Mouse (Mus musculus) thymus, adult 2 months (tissue): Measurements from ENCODE around the gene Mrln.

ENCODE experiments used
- CTCF ChIP-seq: fragments of 200-500 bp; IDR thresholded peaks from 2 replicates; pipeline ENCODE4 v1.5.1; 2012; ENCODE audit warnings: mild to moderate bottlenecking, control low read depth, low read length, moderate library complexity, borderline replicate concordance; ENCODE audit not compliant: control insufficient read depth, poor library complexity, insufficient read depth; ENCODE audit errors: extremely low read depth
- POLR2A ChIP-seq: fragments of 200-500 bp; IDR thresholded peaks from 2 replicates; pipeline ENCODE4 v1.6.1; 2012; ENCODE audit warnings: mild to moderate bottlenecking, low read length, control low read depth, moderate library complexity; ENCODE audit not compliant: control insufficient read depth, poor library complexity, insufficient read depth; ENCODE audit errors: extremely low read depth

DNA sequence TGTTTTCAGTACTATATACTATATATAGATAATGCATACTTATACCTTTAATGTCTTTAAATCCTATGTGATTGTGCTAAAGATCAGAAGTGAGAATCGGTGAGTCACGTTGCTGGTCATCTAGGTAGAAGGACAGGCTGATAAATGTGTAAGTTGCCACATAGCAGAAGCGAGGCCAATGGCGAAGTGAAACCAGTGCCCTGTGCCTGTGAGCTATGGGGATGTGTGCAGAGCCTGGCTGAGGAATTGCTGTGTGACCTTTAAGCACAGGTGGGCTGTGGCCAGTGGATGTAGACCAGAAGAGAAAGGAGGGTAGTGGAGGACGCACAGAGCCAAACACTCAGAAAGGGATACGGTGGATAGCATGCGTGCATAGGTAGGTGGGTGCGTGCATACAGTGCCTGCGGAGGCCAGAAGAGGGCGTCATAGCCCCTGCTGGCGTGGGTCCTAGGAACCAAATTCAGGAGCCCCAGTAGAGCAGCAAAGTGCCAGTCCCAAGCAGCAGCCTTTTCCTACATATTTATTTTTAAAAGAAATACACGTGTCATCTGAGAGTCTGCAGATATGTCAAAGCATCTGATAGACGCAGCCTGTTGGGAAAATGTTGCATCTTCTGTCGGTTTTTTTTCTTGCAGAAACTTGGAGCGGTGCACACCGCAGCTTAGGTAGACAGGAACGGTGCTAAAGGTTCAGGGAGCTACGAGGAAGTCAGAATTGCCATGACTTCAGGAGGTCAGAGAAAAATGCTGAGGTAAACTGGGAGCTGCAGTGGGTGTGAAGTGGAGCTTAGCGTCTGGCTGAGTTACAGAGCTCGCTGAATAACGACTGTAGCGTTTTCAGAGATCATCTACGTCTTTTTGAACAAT is 64.3 kb downstream of the Mrln start:
- no peak for TF ChIP-seq POLR2A
- TF ChIP-seq CTCF, result no peak
